Mouse (Mus musculus): ENCODE measurements around the gene Cngb1. TPM values are rescaled to one million over a fixed set of nuclear protein-coding genes. Genes with fewer than 3 reads are reported as not detected.

The Cngb1 gene
- polyA plus RNA-seq (2017; shearing (Covaris generic)): 0.13 TPM

GRCm38 (mm10) chr8:95306431-95306830 lies at the start of gene Cngb1:
Gene Cngb1 (minus strand): TSS chr8:95306585.

GRCm38 (mm10) chr8:95352151-95352870 lies 45.9 kb upstream of the Cngb1 start, which contains the start of gene Mmp15:
Gene Mmp15 (plus strand): TSS chr8:95352268.

GRCm38 (mm10) chr8:95331720-95332436 lies 25.5 kb upstream of the Cngb1 start, which contains the start of the genes Zfp319 and Usb1:
Gene Zfp319 (minus strand): TSS chr8:95331950.
Gene Usb1 (plus strand): TSS chr8:95332284.

GRCm38 (mm10) chr8:95310342-95310970 lies 4.1 kb upstream of the Cngb1 start, which contains the start of gene Tepp:
Gene Tepp (plus strand): TSS chr8:95310566.

GRCm38 (mm10) chr8:95202649-95203275 lies 103.6 kb downstream of the Cngb1 start, which contains the start of gene Kifc3:
Gene Kifc3 (minus strand): TSS chr8:95202812.

Other genes with a start within 250 kb of the Cngb1 start
- gene Katnb1, start 225.4 kb downstream of the Cngb1 start, polyA plus RNA-seq (2017; shearing (Covaris generic)): 34.7 TPM
- 0.39 TPM for gene Kifc3, start 103.8 kb downstream of the Cngb1 start, polyA plus RNA-seq (2017; shearing (Covaris generic))
- gene Tepp, start 4.0 kb upstream of the Cngb1 start, polyA plus RNA-seq (2017; shearing (Covaris generic)): not detected
- gene Zfp319, start 25.4 kb upstream of the Cngb1 start, polyA plus RNA-seq (2017; shearing (Covaris generic)): 5.9 TPM
- gene Usb1, start 25.7 kb upstream of the Cngb1 start, polyA plus RNA-seq (2017; shearing (Covaris generic)): 52.2 TPM
- gene Mmp15, start 45.7 kb upstream of the Cngb1 start, polyA plus RNA-seq (2017; shearing (Covaris generic)): 0.27 TPM
- 36.4 TPM for gene Cfap20, start 128.3 kb upstream of the Cngb1 start, polyA plus RNA-seq (2017; shearing (Covaris generic))
- 40.8 TPM for gene Csnk2a2, start 183.5 kb upstream of the Cngb1 start, polyA plus RNA-seq (2017; shearing (Covaris generic))
- not detected for gene Ccdc113, start 227.5 kb upstream of the Cngb1 start, polyA plus RNA-seq (2017; shearing (Covaris generic))

Data from effector memory CD4-positive, alpha-beta T cell, adult 7 months (primary cell).